Mouse (Mus musculus) forebrain, embryonic 11.5 days (tissue): Measurements from ENCODE around the gene Ndrg2. TPM values are rescaled to one million over a fixed set of nuclear protein-coding genes. Genes with fewer than 3 reads are reported as not detected.
"Not testable (repeated sequence)": the region's sequence is repeated elsewhere in the genome, so short reads cannot be mapped to it uniquely, and the experiment has no call there.

Source experiments
- ATAC-seq: fragments of 200-750 bp; cut with Nextera tagmentation; replicated peaks from 2 replicates; pipeline ENCODE4 v1.8.0; 2017; ENCODE audit warnings: moderate TSS enrichment; ENCODE audit not compliant: low FRiP score
- DNase-seq: peaks from one replicate; pipeline ENCODE4 v3.0.0-alpha.2; 2017; ENCODE audit warnings: low spot score
- H3K27ac ChIP-seq: fragments of 300-500 bp; sonication (generic); 2 replicates; pipeline ENCODE4 v1.5.1; 2014; ENCODE audit warnings: low read depth, low read length
- H3K27me3 ChIP-seq: fragments of 300-500 bp; sonication (generic); 2 replicates; pipeline ENCODE4 v1.6.1; 2014; ENCODE audit warnings: mild to moderate bottlenecking, low read length, mixed read lengths; ENCODE audit not compliant: control insufficient read depth, insufficient read depth
- H3K36me3 ChIP-seq: fragments of 300-500 bp; sonication (generic); 2 replicates; pipeline ENCODE4 v1.6.1; 2014; ENCODE audit warnings: mild to moderate bottlenecking, low read length, moderate library complexity, mixed read lengths; ENCODE audit not compliant: control insufficient read depth, insufficient read depth
- H3K4me1 ChIP-seq: fragments of 300-500 bp; sonication (generic); replicated peaks from 2 replicates; pipeline ENCODE4 v1.6.1; 2014; ENCODE audit warnings: low read length, mixed read lengths; ENCODE audit not compliant: control insufficient read depth, insufficient read depth
- H3K4me2 ChIP-seq: fragments of 300-500 bp; sonication (generic); 2 replicates; pipeline ENCODE4 v1.6.1; 2014; ENCODE audit warnings: low read depth, mild to moderate bottlenecking, low read length, moderate library complexity, mixed read lengths; ENCODE audit not compliant: severe bottlenecking
- H3K4me3 ChIP-seq: fragments of 300-500 bp; sonication (generic); 2 replicates; pipeline ENCODE4 v1.5.1; 2014; ENCODE audit warnings: low read depth, low read length
- H3K9ac ChIP-seq: fragments of 300-500 bp; sonication (generic); 2 replicates; pipeline ENCODE4 v1.6.1; 2014; ENCODE audit warnings: low read length
- H3K9me3 ChIP-seq: fragments of 300-500 bp; sonication (generic); 2 replicates; pipeline ENCODE4 v1.6.1; 2016; ENCODE audit warnings: low read length, mixed read lengths; ENCODE audit not compliant: control insufficient read depth
- WGBS: fragments of 180-500 bp; shearing (Covaris S2); extraction: QIAGEN DNeasy Blood & Tissue Kit; methylation state at CpG from one replicate; pipeline ENCODE4 v1.1.7; 2014; 5-methylcytosine and 5-hydroxymethylcytosine counted together
- polyA plus RNA-seq: library from polyadenylated mRNA; unstranded; fragments of >200 nt; fragmentation: Nextera tagmentation; extraction: Ambion mirVana; gene quantifications from 2 replicates; pipeline ENCODE4 v1.2.1, GENCODE M21; 2014

Gene Ndrg2
- polyA plus RNA-seq, 1 experiment from 2014 or later, result 8.9 TPM

- no peaks in the 10 kb centered on the region for H3K9me3 ChIP-seq
- H3K4me3 ChIP-seq, result no peak overlapping the region
- no peaks in the 10 kb centered on the region for H3K4me1 ChIP-seq
- 83% methylated on average over 2 of the region's 2 CpGs for WGBS
- no peak overlapping the region for H3K4me2 ChIP-seq
- no peak overlapping the region for H3K27ac ChIP-seq
- no peak for DNase-seq
- no peaks in the 10 kb centered on the region for H3K27me3 ChIP-seq
- H3K9ac ChIP-seq, result no peak overlapping the region
- ATAC-seq, result no peak
- no peaks in the 10 kb centered on the region for H3K36me3 ChIP-seq
Measured at GRCm38 (mm10) chr14:51870756-51871155, 43.2 kb downstream of the Ndrg2 start.

GRCm38 (mm10) chr14:51863603-51864002 lies 50.4 kb downstream of the Ndrg2 start:
- DNase-seq, H3K36me3 ChIP-seq, ATAC-seq, H3K9ac ChIP-seq, H3K4me3 ChIP-seq, H3K4me2 ChIP-seq, H3K9me3 ChIP-seq, H3K4me1 ChIP-seq, H3K27ac ChIP-seq, H3K27me3 ChIP-seq: not testable (repeated sequence)
- WGBS, result 0% methylated on average over 1 of the region's 1 CpGs

GRCm38 (mm10) chr14:51855280-51855679 lies 58.7 kb downstream of the Ndrg2 start:
- not testable (repeated sequence) for H3K36me3 ChIP-seq, H3K4me1 ChIP-seq, H3K4me2 ChIP-seq, H3K27ac ChIP-seq, H3K27me3 ChIP-seq, DNase-seq, H3K9me3 ChIP-seq, H3K9ac ChIP-seq, ATAC-seq, H3K4me3 ChIP-seq
- WGBS, result 88% methylated on average over 7 of the region's 7 CpGs

Other genes with a start within 250 kb of the Ndrg2 start
- gene Gm17079, start 218.7 kb downstream of the Ndrg2 start, polyA plus RNA-seq, result not detected in 2 replicates
- not detected in 2 replicates for gene Gm5800, start 197.0 kb downstream of the Ndrg2 start, polyA plus RNA-seq
- gene Ang4, start 140.6 kb downstream of the Ndrg2 start, polyA plus RNA-seq, result not detected in 2 replicates
- gene AY358078, start 114.1 kb downstream of the Ndrg2 start, polyA plus RNA-seq, result not detected in 2 replicates
- gene Ear6, start 60.5 kb downstream of the Ndrg2 start, polyA plus RNA-seq, result not detected in 2 replicates
- gene Mettl17, start 29.3 kb downstream of the Ndrg2 start, polyA plus RNA-seq, result 48.1 and 60.0 TPM in 2 replicates
- 0.45 and 0.89 TPM in 2 replicates for gene Slc39a2, start 21.3 kb downstream of the Ndrg2 start, polyA plus RNA-seq
- not detected in 2 replicates for gene Tppp2, start 4.3 kb upstream of the Ndrg2 start, polyA plus RNA-seq
- gene Rnase13, start 8.6 kb upstream of the Ndrg2 start, polyA plus RNA-seq, result not detected in 2 replicates
- gene Arhgef40, start 70.6 kb upstream of the Ndrg2 start, polyA plus RNA-seq, result 93.3 and 99.7 TPM in 2 replicates
- 0.92 and 0.95 TPM in 2 replicates for gene Tmem253, start 101.5 kb upstream of the Ndrg2 start, polyA plus RNA-seq
- gene Zfp219, start 106.6 kb upstream of the Ndrg2 start, polyA plus RNA-seq, result 105 and 116 TPM in 2 replicates
- not detected in 2 replicates for gene Olfr221, start 128.3 kb upstream of the Ndrg2 start, polyA plus RNA-seq
- gene Hnrnpc, start 189.9 kb upstream of the Ndrg2 start, polyA plus RNA-seq, result 937 and 1,003 TPM in 2 replicates
- 108 and 109 TPM in 2 replicates for gene Rpgrip1, start 196.5 kb upstream of the Ndrg2 start, polyA plus RNA-seq